Mouse (Mus musculus) ovary, postnatal 10 days (tissue): Measurements from ENCODE around the gene Itpk1.

ENCODE experiments used
- DNase-seq: peaks from one replicate; pipeline ENCODE4 v3.0.0; 2022; ENCODE audit warnings: low spot score

Gene Itpk1

DNA sequence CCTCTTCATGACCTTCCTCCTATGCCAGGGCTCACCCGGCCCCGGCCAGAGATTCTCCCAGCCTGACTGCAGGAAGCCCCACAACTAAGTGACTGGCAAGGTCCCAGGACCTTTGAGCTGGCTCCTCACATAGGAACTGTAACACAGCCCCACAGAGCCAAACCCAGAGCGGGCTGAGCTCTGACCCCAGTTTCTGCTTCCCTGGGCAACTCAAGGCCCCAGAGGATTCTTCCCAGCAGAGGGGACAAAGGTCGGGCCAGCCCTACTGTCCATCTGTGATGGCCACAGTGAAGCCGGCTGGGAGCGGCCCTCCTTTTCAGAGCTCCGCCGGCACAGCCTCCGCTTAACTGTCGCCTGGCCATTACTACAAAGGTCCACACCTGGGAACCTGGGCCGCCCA is 13.6 kb downstream of the Itpk1 start:
- no peak for DNase-seq

DNA sequence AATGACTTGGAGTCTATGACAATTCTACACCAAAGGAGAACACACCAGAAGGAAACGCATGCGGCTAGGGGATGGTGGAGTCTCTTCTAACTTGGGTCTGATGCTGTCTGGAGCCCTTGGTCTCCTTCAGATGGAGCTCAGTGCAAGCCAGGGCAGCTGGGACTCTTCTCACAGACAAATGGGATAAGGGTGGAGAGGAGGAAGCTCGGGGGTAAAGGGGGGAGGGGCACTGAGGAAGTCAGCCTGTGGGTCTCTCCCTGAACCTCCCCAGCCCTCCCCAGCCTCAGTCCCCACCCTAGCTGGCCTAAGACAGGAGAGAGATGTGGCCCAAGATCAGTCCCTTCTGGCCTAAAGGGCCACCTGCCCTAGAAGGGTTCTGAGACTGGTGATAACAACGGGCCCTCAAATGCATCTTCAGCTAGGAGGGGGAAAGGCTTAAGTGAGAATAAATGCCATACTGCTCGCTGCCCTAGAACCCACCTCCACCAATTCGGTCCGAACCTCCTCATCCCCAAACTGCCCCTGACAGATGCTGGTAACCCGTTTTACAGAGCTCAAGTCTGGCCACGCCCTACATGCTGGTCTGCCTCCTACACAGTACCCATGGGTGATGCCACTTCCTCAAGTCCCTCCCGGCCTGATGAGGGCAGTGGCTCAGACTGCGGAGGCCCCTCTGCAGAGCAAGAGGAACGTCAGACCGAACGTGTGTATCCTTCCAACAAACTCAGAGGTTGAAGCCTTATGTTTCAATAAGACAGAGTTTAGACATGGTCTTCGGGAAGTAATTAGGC is 14.8 kb downstream of the Itpk1 start:
- DNase-seq, result no peak

DNA sequence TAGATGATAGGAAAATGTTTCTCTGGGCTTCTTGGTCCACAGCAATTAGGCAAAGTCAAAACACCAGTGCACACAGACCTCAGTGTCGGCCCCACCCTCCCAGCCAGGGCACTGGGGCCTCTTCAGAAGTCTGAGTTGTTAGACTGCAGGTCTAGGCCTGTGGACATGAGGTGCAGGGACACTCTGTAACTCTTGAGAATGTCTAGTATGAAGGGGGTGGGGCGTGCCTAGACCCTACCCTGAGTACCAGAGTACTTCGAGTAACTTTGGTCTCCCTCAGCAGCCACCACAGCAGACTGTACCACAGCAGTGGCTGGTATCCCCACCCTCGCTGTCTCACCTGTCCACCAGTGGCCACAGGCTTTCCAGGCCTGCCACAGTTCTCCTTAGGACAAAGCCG is 18.4 kb downstream of the Itpk1 start:
- DNase-seq, result no peak

DNA sequence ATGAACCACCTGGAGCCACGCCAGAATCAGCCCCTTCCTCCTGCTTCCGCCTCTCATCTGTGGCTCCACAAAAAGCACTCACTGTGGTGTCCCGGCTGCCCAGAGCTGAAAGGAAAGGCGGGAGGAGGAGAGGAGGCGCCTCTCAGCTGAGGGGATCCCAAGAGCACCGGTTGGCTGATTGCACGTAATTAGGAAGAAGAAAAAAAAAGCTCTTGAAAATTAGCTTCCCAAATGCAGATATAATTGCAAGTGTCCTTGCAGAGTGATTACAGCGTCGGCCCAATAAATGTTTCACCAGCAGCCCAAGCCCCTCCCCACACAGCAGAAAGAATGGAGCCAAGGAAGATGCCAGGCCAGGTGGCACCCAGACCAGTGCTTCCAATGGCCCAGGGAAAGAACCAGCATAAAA is 19.2 kb downstream of the Itpk1 start:
- no peak for DNase-seq

DNA sequence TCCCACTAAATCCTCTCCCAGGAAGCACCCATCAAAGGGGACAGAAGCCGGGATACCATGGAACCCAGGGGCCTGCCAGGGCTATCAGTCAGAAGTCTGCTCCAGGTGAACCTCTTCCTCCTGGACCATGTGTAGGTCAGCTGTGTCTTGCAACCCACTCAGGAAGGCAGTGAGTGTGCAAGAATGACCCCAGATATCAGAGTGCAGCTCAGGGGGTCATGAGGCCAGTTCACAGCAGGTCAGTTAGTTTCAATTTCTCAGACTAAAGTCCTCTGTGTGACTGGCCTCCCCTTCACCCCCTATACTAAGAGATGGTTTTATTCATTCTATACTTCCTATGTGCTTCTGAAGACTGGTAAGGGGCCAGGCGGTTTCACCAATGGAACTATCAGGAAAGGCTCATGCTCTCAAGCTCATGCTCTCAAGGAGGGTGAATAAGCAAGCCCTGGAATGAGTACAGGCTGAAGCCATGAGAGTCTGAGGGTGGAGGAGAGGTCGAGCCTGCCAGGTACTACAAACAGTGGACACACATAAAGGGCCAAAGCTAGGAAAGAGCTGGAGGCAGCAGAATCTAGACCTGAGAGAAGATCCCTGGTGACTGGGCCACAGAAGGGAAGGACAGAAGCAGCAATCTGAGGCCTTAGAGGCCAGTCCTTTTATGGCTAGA is 19.9 kb downstream of the Itpk1 start:
- DNase-seq, result no peak

DNA sequence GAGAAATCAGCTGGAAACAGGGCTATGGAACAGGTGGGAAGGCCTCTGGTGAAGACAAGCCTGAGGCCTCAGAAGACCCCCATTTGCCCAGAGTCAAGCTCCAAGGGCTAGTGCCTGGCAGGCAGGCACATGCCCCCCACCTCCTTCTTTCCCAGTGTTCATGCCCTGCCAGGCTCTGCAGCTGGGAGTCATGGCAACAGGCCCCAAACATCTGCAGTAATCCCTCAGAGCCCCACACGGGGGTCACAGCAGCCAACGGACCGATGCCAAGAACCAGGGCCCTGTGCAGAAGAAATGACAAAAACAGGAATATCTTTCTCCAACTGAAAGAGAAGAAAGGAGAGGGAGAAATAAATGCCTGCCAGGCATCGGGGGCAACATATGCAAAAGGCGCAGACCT is 20.8 kb downstream of the Itpk1 start:
- no peak for DNase-seq

DNA sequence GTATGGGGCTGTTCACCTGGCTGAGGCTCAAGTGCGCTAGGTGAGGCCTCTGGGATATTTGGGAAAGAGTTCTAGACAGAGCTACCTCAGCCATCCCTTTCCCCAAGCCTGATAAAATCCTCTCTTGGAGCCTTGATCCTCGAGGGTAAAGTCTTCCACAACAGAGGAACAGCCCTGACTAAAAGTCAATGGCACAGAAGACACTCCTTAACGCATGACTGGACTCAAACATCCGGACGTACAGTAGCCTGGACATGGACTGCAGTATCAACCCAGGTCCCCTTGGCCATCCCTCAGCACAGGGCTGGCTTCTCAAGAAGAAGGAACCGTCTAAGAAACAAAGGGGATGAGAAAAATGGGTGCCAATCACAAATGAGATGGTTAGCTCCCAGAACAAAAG is 21.3 kb downstream of the Itpk1 start:
- no peak for DNase-seq

DNA sequence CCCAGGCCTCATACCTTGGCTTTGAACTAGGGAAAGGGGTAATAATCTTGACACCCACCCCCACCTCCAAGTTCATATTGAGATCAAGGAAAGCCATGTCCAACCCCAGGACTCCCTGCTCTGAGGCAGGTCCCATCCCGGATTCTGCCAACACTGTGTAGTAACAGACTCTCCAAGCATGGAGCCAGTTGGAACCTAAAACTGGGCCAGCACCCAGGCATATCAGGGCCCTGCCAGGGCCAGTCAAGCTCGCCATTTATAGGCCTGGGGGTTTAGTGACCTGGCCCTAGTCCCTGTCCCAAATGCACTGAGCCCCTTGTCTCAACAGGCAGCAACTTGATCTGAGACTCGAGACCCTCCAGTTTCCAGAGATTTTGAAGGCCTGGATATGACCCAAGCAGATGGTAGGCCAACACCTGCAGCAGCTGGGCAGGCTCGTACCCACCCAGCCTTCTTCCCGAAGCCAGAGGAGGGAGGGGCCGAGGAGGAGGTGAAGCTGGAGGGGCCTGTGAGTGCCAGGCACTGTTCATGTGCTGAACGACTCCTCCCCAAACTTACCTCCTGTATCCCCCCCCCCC is 21.9 kb downstream of the Itpk1 start:
- no peak for DNase-seq

DNA sequence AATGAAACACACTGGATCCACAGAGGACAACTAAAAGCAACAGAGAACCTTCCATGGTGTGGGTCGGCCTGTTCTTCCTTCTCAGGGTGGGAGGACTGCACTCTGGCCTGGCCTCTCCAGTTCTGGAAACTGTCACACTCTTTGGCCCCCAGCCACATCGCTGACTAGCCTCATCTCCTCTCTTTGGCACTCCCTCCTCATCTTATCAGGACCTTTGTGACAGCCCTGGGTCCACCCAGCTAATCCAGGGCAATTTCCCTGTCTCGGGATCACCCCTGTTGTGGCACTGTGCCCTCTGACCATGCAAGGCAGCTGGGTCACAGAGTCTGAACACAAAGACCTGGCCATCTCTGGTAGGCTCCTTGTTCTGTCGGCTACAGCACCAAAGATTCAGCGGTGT is 22.6 kb downstream of the Itpk1 start:
- no peak for DNase-seq

DNA sequence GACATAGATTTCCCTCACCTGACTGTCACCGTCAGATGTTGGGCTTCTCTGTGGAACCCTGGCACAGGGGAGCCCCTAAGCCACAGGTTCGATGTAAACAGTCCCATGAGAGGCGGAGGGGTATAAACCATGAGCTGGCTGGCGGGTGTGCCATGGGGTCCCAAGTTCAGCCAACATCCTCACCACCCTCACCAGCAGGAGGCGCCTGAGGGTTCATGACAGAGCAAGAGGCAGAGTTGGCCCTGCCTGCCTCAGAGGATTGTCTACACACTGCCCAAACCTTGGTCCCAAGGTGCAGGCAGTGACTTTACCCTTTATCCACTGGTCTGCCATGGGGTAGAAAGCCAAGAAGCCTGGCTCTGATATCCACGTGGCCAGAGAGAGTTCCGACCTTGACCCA is 23.1 kb downstream of the Itpk1 start:
- DNase-seq, result no peak

DNA sequence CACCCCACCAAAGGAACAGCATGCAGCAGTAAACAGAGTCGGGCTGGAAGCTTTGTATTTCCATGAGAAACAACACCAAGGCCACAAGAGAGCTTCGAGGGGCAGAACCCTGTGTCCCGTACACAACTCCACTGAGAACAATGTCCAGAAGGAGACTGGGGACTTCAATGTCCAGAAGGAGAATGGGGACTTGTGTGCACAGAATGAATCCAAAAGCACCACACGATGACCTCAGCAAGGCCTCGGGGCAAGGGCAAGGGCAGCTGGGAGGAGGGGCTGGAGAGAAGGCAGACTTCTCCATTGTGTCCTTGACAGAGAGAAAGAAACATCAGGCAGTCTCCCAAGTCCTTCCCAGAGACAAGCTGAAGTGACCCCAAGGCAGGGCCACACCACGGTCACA is 25.9 kb downstream of the Itpk1 start:
- no peak for DNase-seq

DNA sequence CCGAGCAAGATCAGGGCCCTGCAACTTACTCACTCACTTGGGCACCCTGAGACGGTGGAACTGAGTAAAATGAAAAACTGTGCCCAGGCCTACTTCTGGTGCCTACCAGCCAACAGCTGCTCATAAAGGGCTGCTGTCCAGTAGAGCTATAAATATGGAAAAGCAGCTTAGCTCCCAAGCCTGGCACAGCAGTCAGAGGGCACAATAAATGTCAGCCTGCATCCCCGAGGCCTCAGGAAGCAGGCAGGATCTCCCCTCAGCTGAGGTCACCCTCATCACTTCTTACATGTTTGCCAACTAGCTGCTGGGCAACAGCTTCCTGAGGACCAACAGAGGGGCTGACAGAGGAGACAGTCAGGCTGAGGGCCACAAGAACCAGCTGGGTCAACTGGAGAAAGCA is 27.6 kb downstream of the Itpk1 start:
- DNase-seq, result no peak

DNA sequence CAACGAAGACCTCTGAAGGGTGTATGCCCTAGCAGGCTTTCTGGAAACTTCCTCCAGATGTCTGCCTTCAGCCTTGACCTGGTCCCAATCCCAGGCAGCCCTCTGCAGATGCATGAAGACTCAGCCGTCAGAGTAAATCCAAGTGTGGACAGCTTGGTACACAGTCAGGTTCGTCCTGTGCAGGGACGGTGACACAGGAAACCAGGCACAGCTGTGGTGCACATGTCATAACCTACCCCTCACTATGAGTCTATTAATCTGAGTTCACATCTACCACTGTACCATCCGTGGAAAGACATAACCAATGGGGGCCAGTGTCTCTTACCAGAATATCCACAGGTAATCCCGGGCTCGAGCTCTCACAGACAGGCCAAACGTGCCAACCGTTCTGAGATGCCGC is 30.2 kb downstream of the Itpk1 start:
- no peak for DNase-seq

DNA sequence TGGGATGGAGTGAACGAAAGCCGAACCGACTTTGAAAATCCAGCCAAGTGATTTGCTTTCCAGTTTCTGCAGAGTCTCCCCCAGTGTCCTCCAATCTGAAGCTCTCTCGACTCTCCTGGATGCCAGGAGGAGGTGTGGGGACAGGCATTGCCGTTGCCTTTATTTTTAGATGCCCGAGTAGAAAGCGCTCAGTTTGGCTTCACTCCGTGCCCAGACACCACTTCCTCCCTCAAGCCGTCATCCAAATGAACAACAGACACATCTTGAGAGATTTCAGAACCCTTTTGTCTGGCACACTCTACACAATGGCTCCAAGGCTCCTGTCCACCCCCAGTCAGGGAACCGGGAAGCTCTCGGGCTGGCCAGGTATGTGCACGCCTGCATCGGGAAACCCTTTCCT is 30.6 kb downstream of the Itpk1 start:
- no peak for DNase-seq

DNA sequence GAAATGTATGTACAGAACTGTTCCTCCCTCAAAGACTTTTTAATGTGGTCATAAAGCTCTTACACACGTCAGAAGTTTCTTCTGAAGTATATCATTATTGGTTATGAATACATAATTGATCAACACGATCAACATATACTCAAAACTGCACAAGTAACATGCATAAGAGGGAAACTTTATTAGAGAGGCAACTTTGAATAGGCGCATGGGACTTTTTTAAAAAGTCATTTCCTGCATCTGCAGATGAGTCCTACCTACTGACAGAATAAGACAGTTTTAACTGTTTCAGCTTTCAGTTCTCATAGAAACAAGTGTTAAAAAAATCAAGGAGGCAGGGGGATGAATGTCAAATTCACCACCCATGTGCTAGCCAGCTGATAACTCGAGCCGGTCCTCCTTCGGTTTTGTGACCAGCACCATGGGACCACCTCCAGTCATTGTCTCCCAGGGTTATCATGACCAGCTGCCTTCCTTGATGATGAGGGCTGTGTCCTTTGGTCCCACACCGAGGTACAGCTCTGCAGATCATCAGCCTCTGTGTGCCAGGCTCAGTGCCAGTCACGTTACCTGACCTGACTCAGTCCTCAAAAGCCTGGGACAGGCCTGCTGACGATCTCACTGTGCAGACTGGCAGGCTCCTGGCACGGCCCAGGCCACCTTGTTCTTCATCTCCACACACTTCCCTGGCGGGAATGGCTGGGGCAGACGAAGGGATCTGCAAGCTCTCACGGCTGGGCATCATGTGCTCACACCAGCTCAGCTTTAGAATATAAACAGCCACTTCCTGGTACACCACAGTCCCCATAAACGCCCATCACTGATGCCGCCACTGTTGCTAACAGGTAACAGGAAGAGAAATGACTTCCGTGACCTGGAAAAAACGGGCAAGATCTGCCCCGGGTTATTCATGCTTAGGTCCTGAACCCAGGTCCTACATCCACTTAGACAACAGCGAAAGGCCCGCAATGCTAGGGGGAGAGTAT is 31.6 kb downstream of the Itpk1 start:
- no peak for DNase-seq

DNA sequence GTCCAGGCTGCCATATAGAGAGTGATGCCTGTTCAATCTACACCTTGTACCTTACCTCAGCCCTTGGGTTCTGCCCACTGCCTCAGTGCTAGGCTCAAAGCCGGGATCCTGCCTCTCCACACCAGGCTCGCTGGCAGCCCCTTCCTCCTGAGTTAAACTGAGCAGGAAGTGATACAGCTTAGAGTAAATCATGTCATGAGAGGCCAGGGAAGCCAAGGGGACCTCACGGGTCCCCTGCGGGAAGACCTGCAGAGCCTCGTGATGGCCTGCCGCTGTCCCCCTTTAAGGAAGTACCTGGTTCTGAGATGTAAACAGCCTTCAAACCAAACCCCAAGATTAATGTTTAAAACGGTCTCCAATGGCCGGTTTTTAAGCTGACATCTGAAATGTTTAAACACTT is 32.6 kb downstream of the Itpk1 start:
- DNase-seq, result no peak

DNA sequence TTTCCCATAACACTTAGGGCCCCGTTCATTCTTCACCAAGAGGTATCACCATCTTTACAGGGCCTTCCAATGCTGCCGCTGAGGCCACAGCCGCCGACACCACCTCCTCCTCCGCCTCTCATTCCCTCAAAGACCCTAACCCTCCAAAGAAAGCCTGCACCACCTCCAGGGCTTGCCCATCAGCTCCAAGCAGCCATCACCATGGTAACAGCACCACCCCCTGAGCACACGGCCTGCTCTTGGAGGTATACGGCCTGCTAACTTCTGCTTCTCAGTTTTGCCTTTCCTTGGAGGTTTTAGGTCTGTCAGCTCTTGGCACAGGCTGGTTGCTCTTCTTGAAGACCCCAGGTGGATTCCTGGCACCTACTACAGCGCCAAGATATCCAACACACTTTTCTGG is 33.9 kb downstream of the Itpk1 start:
- DNase-seq, result no peak

DNA sequence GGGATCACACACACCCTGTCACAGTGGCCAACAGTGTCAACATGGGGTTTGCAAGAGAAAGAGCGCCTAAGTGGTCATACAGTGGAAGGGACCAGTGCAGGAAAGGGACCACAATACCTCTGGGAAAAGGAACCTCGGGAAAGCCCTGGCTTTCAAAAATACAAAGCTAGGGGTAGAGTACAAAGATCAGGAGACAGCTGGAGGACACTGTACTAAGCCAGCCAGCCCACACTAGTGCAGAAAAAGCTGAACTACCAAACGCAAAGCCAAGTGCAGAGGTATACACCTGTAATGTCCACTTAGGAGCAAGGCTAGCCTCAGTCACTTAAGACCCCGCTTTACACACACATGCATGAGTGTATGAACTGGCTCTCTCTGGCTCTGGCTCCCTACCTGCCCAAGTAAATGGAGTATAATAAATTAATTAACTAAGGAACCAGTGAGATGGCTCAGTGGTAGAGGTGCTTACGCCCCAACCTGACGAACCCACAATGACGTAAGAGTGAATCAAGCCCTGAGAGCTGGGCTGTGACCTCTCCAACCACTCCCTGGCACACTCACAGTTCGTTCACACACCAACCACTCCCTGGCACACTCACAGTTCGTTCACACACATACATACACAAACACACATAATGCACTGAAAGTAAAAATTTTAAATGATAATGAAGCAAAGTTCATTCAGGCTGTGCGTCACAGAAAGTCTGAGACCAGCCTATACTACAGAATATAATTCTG is 39.1 kb downstream of the Itpk1 start:
- DNase-seq, result no peak

DNA sequence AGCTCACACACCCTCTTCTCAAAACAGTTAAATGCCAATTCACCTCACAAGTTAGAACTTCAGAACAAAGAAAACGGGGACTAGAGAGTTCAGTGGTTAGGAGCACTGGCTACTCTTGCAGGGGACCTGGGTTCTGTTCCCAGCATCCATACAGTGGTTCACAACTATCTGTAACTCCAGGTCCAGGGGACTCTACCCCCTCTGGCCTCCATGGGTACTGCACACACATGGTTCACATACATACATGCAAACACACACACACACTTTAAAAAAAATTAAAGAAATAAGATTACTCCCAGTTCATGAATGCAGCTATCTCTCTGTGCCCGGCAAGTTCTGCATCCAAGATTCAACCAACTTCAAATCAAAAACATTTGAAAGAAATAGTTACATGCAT is 40.7 kb downstream of the Itpk1 start:
- no peak for DNase-seq

DNA sequence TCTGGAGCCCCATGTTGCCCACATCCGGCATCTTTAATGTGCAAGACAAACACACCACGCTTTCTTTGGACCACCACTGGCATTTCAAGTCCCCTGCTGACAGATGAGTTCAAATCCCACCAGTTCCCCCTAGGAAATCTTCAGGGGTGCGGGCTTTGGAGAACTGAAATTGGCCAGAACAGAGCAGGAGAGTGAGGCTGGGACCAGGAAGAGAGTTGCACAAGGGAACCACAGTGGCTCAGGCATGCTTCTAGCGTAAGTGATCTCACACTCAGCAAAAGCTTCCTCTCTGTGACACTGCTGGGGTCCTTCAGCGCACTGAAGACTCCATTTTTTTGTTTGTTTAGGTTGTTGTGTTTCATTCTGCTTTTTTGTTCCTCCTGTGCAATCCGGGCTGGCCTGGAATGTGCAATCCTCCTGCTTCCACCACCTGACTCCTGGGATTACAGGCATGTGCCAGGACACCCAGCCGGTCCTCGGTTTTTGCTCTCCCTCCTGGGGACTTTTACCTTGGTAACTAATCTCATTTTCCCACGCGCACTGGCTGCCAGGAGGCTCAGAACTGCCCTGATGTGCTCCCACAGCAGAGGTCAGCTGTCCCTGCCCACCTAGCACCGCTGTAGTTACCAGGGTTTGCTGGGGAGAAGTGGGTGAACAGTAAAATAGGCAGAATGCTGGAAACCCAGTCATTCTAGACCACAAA is 41.2 kb downstream of the Itpk1 start:
- no peak for DNase-seq

DNA sequence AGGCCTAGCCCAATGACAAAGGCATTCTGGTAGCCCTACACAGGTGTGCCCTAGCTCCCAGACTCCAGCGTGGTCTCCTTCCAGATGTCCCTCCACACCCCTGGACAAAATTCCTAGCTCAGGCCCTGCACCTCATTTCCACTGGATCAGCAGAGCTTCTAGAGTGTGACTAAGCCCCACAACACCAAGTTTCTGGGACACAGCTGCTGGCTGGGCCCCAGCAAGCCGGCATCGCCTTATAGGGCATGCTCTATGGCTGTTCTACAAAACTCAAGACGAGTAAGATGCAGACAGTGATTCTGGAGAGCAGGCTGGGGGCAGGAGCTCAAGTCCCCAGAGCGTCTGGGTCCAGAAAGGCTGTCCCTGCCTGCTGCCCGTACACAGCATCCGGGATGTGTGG is 43.0 kb downstream of the Itpk1 start:
- DNase-seq, result no peak
